Mouse (Mus musculus) liver, embryonic 14.5 days (tissue): ENCODE measurements around the gene Stk11ip. TPM values are rescaled to one million over a fixed set of nuclear protein-coding genes. Genes with fewer than 3 reads are reported as not detected.

Experiments
- ATAC-seq: fragments of 200-750 bp; cut with Nextera tagmentation; 2 replicates; pipeline ENCODE4 v1.8.0; 2017; ENCODE audit warnings: moderate number of reproducible peaks, mild to moderate bottlenecking, moderate library complexity; ENCODE audit not compliant: insufficient read depth
- DNase-seq, 3 experiments: peaks; one replicate each; pipeline ENCODE4 v3.0.0-alpha.2; 2012 to 2013; ENCODE audit warnings: low read depth in 3 of 3, low spot score in 3 of 3
- H3K27ac ChIP-seq: fragments of 300-500 bp; sonication (generic); 2 replicates; pipeline ENCODE4 v1.5.1; 2014; ENCODE audit warnings: moderate library complexity, mild to moderate bottlenecking, control low read depth, inconsistent platforms
- H3K27me3 ChIP-seq: fragments of 300-500 bp; sonication (generic); 2 replicates; pipeline ENCODE4 v1.6.1; 2014; ENCODE audit warnings: mild to moderate bottlenecking, low read length, moderate library complexity; ENCODE audit not compliant: control insufficient read depth, insufficient read depth
- H3K36me3 ChIP-seq: fragments of 300-500 bp; sonication (generic); replicated peaks from 2 replicates; pipeline ENCODE4 v1.6.1; 2014; ENCODE audit warnings: low read depth; ENCODE audit not compliant: control insufficient read depth, insufficient read depth
- H3K4me1 ChIP-seq, 2 experiments: fragments of 200-500 bp in 1 of 2; fragments of 300-500 bp in 1 of 2; sonication (generic) in 1 of 2; replicated peaks; 2 replicates each; pipeline ENCODE4 v1.6.1; 2012 to 2014; ENCODE audit warnings: antibody characterized with exemption in 1 of 2, inconsistent platforms in 1 of 2, low read length in 1 of 2; ENCODE audit not compliant: control insufficient read depth in 2 of 2, insufficient read depth in 2 of 2
- H3K4me2 ChIP-seq: fragments of 300-500 bp; sonication (generic); 2 replicates; pipeline ENCODE4 v1.6.1; 2014; ENCODE audit warnings: low read depth, mild to moderate bottlenecking, control low read depth, moderate library complexity
- H3K4me3 ChIP-seq, 2 experiments: fragments of 200-500 bp in 1 of 2; fragments of 300-500 bp in 1 of 2; sonication (generic) in 1 of 2; 2 replicates each; pipeline ENCODE4 v1.5.1; 2012 to 2014; ENCODE audit warnings: low read depth in 2 of 2, low read length in 2 of 2, mild to moderate bottlenecking in 2 of 2, control low read depth in 1 of 2, inconsistent platforms in 1 of 2, moderate library complexity in 1 of 2; ENCODE audit not compliant: insufficient read depth in 1 of 2
- H3K9ac ChIP-seq: fragments of 300-500 bp; sonication (generic); replicated peaks from 2 replicates; pipeline ENCODE4 v1.6.1; 2014; ENCODE audit warnings: mild to moderate bottlenecking, control low read depth, moderate library complexity
- H3K9me3 ChIP-seq: fragments of 300-500 bp; sonication (generic); 2 replicates; pipeline ENCODE4 v1.6.1; 2016; ENCODE audit warnings: low read length, mixed read lengths; ENCODE audit not compliant: control insufficient read depth
- CTCF ChIP-seq: IDR thresholded peaks from 2 replicates; pipeline ENCODE4 v1.5.1; 2016; ENCODE audit warnings: antibody characterized with exemption, low read depth, control low read depth
- EP300 ChIP-seq: IDR thresholded peaks from 2 replicates; pipeline ENCODE4 v1.6.1; 2016; ENCODE audit warnings: antibody characterized with exemption, low read depth
- WGBS: fragments of 180-500 bp; shearing (Covaris S2); extraction: QIAGEN DNeasy Blood & Tissue Kit; methylation state at CpG from one replicate; pipeline ENCODE4 v1.1.7; 2014; ENCODE audit not compliant: insufficient replicate concordance; 5-methylcytosine and 5-hydroxymethylcytosine counted together
- polyA plus RNA-seq, 2 experiments: library from polyadenylated mRNA; depleted of rRNA in 1 of 2; stranded (reverse) in 1 of 2; unstranded in 1 of 2; fragments of >200 nt; fragmentation: Nextera tagmentation in 1 of 2; extraction: Ambion mirVana in 1 of 2; gene quantifications; 2 replicates each; pipeline versions ENCODE4 v1.2.1 to v1.2.3; 2012 to 2014

Gene Stk11ip
- polyA plus RNA-seq, 2 experiments, result 3.4 to 5.9 TPM

GRCm38 (mm10) chr1:75507006-75507405 lies 14.3 kb upstream of the Stk11ip start, which contains the start of gene Inha:
Gene Inha (plus strand): TSS chr1:75507077.
- no peak for ATAC-seq
- TF ChIP-seq EP300, result no peak
- TF ChIP-seq CTCF, result no peak
- Histone ChIP-seq H3K36me3 (no peaks in the 10 kb centered on the region), H3K9ac (no peak within 1 kb of the TSS; the same call in 1 of the 2 replicates), H3K27ac (no peak within 1 kb of the TSS), H3K9me3 (no peaks in the 10 kb centered on the region), H3K4me2 (peak within 1 kb of the TSS; percentile 31), H3K27me3 (peaks cover 29% of the 10 kb centered on the region), H3K4me1 (peaks cover 0 to 8% of the 10 kb centered on the region in 2 experiments; a peak in 2 of 4 replicates), H3K4me3 (peak within 1 kb of the TSS; percentile 46 to 54)
- no peak for DNase-seq
- 37% methylated on average over 10 of the region's 10 CpGs for WGBS

DNA sequence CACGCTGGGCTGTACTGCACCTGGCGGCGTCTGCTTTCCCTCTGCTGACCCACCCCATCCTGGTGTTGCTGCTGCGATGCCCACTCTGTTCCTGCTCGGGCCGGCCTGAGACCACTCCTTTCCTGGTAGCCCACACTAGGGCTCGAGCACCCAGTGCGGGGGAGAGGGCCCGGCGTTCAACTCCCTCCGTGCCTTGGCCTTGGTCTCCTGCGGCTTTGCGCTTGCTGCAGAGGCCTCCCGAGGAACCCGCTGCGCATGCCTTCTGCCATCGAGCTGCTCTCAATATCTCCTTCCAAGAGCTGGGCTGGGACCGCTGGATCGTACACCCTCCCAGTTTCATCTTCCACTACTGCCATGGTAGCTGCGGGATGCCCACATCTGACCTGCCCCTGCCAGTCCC lies 11.7 kb upstream of the Stk11ip start:
- H3K36me3 ChIP-seq, result no peaks in the 10 kb centered on the region
- peaks cover 23% of the 10 kb centered on the region for H3K27me3 ChIP-seq
- peaks cover 0 to 8% of the 10 kb centered on the region in 2 experiments; a peak in 2 of 4 replicates for H3K4me1 ChIP-seq
- H3K4me3 ChIP-seq, result no peak overlapping the region
- H3K9ac ChIP-seq, result no peak overlapping the region
- TF ChIP-seq EP300 (no peak), CTCF (no peak)
- ATAC-seq (no peak), DNase-seq (no peak)
- WGBS, result 53% methylated on average over 20 of the region's 20 CpGs
- H3K27ac ChIP-seq, result no peak overlapping the region
- no peak overlapping the region for H3K4me2 ChIP-seq
- no peaks in the 10 kb centered on the region for H3K9me3 ChIP-seq

DNA sequence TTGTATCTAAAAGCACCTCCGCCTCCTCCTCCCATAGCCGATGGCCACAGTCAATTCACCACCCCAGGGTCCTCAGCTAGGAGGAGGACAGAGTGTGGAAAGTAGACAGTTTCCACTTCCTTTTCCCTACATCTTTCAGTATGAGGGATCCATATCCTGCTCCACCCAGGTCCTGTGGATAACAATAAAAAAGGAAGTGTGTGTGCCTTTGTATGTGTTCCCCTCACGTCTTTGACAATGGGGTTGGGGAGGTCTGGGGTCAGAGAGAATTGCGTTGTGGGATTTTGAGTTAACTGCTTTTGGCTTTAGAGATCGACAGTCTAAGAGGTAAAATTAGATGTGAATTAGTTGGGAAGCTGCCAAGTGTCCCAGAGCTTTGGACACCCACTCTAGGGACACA lies 11.2 kb upstream of the Stk11ip start:
- DNase-seq (no peak), ATAC-seq (no peak)
- Histone ChIP-seq H3K27ac (no peak overlapping the region), H3K9me3 (no peaks in the 10 kb centered on the region), H3K9ac (no peak overlapping the region), H3K4me3 (no peak overlapping the region), H3K4me2 (no peak overlapping the region), H3K36me3 (no peaks in the 10 kb centered on the region), H3K4me1 (peaks cover 0 to 8% of the 10 kb centered on the region in 2 experiments; a peak in 2 of 4 replicates), H3K27me3 (peaks cover 17% of the 10 kb centered on the region)
- WGBS, result 33% methylated on average over 5 of the region's 5 CpGs
- TF ChIP-seq EP300 (no peak), CTCF (no peak)

DNA sequence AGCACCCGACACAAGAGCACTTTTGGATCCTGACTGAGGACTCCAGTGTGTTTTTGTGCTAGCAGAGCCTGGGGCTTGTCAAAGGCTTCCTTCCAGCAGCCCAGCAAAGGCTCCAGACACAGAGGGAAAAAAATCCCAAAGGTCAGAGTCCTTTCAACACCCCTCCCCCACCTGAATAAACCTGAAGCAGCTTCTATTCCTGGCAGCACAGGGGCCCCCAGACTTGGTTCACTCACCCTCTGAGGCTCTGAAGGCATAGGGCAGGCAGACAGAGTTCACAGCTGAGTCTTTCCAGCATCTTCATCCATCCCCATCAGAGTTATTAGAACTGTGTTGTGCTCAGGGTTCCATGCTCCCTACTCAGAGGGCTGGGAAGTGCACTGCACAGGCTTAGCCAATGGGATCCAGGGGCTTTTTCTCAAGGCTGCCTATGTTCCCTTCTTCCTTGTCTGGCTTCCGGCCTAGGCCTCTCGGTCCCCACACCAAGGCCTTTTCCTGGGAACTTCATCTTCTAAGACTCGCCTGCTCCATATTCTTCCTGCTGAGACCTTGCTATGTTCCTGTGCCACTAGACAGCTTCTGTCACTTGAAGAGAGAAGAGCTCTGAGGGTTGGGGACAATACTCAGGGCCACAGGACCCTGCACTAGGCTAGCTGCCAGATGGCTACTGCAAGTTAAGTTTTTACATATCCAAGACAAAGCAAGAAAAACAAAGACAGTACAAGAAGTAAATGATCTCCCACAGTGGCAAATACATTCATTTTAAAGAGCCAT lies 9.7 kb upstream of the Stk11ip start:
- DNase-seq (no peak), ATAC-seq (no peak)
- Histone ChIP-seq H3K27me3 (peaks cover 2% of the 10 kb centered on the region; the same call in 1 of the 2 replicates), H3K4me3 (no peak overlapping the region), H3K36me3 (no peaks in the 10 kb centered on the region), H3K9ac (no peak overlapping the region), H3K4me1 (peaks cover 0 to 8% of the 10 kb centered on the region in 2 experiments; a peak in 2 of 4 replicates), H3K9me3 (no peaks in the 10 kb centered on the region), H3K27ac (no peak overlapping the region), H3K4me2 (no peak overlapping the region)
- TF ChIP-seq EP300 (no peak), CTCF (no peak)
- WGBS, result 53% methylated on average over 4 of the region's 4 CpGs

DNA sequence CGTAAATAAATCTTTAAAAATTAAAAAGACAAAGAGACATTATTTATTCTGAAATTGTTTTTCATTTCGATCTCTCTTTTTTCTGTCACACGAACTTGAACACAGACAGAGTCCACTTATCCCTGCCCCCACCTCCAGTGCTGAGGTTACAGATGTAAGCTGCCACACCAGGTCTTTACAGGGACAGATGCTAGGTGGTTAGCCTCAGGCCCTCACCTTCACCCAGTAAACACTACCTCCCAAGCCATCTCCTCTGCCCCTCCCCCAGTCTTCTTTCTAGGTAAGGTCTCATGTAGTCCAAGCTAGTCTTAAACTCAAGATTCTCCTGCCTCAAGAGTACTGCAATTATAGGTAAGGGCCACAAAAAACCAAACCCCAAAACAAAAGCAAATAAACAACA lies 8.8 kb upstream of the Stk11ip start:
- Histone ChIP-seq H3K4me1 (peaks cover 0 to 5% of the 10 kb centered on the region in 2 experiments; a peak in 2 of 4 replicates), H3K9me3 (no peaks in the 10 kb centered on the region), H3K4me2 (no peak overlapping the region), H3K4me3 (no peak overlapping the region), H3K27me3 (no peaks in the 10 kb centered on the region; the same call in 1 of the 2 replicates), H3K9ac (no peak overlapping the region), H3K36me3 (no peaks in the 10 kb centered on the region), H3K27ac (no peak overlapping the region)
- ATAC-seq (no peak), DNase-seq (no peak)
- no peak for TF ChIP-seq CTCF
- TF ChIP-seq EP300, result no peak
- 65% methylated on average over 3 of the region's 3 CpGs for WGBS
